Mouse (Mus musculus) liver, embryonic 13.5 days (tissue): ENCODE data around the gene Bco2. TPM values are rescaled to one million over a fixed set of nuclear protein-coding genes. Genes with fewer than 3 reads are reported as not detected.

Experiments used
- ATAC-seq: fragments of 200-750 bp; cut with Nextera tagmentation; 2 replicates; pipeline ENCODE4 v1.8.0; 2017; ENCODE audit warnings: low read depth, mild to moderate bottlenecking, moderate number of reproducible peaks, moderate library complexity
- DNase-seq: peaks from one replicate; pipeline ENCODE4 v3.0.0; 2022
- H3K27ac ChIP-seq: fragments of 300-500 bp; sonication (generic); 2 replicates; pipeline ENCODE4 v1.5.1; 2015; ENCODE audit warnings: moderate library complexity, mild to moderate bottlenecking, inconsistent platforms
- H3K27me3 ChIP-seq: fragments of 300-500 bp; sonication (generic); 2 replicates; pipeline ENCODE4 v1.6.1; 2015; ENCODE audit warnings: mild to moderate bottlenecking, inconsistent platforms
- H3K36me3 ChIP-seq: fragments of 300-500 bp; sonication (generic); 2 replicates; pipeline ENCODE4 v1.6.1; 2015; ENCODE audit warnings: mild to moderate bottlenecking, inconsistent platforms
- H3K4me1 ChIP-seq: fragments of 300-500 bp; sonication (generic); replicated peaks from 2 replicates; pipeline ENCODE4 v1.6.1; 2015; ENCODE audit warnings: inconsistent platforms
- H3K4me2 ChIP-seq: fragments of 300-500 bp; sonication (generic); 2 replicates; pipeline ENCODE4 v1.6.1; 2015; ENCODE audit warnings: inconsistent platforms, mild to moderate bottlenecking, moderate library complexity
- H3K4me3 ChIP-seq: fragments of 300-500 bp; sonication (generic); replicated peaks from 2 replicates; pipeline ENCODE4 v1.5.1; 2015; ENCODE audit warnings: mild to moderate bottlenecking, inconsistent platforms
- H3K9ac ChIP-seq: fragments of 300-500 bp; sonication (generic); 2 replicates; pipeline ENCODE4 v1.6.1; 2015; ENCODE audit warnings: mild to moderate bottlenecking, inconsistent platforms
- H3K9me3 ChIP-seq: fragments of 300-500 bp; sonication (generic); replicated peaks from 2 replicates; pipeline ENCODE4 v1.6.1; 2016; ENCODE audit warnings: inconsistent platforms
- whole genome bisulfite sequencing: fragments of 180-500 bp; shearing (Covaris S2); methylation state at CpG from one replicate; pipeline ENCODE4 v1.1.7; 2015; ENCODE audit not compliant: insufficient replicate concordance; 5-methylcytosine and 5-hydroxymethylcytosine counted together
- polyA plus RNA-seq: library from polyadenylated mRNA; unstranded; fragments of >200 nt; fragmentation: Nextera tagmentation; extraction: Ambion mirVana; gene quantifications from 2 replicates; pipeline ENCODE4 v1.2.1, GENCODE M21; 2015

Bco2 gene
- polyA plus RNA-seq, 1 experiment from 2014 or later, result 0.24 TPM

DNA sequence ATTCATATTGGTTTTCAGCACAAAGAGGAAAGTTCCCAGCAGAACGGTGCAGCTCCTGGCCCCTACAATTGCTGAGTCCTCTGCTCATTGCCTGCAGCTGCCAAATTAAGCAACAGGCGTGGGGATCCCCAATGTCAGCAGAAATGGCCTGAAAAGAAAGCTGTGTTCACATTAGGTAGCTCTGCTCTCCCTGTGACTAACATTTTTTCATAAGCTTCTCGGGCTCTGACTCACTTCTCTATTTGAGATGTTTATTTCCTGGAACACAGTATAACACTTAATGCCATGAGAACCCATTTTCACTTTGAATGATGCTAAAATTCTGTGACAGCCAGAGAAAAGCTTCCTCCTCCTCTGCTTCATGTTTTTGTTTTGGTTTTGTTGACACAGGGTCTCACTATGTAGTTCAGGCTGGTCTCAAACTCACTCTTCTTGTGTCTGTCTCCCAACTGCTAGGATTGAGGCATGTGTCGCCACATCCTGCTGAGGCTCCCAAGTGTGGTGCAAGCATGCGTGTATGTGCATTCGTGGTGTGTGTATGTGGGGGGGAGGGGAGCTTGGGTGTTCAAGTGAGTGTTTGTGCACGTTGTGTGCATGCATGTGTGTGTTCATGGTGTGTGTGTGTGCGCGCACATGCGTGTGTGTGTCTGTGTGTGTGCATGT is 36.0 kb upstream of the Bco2 start:
- DNase-seq (no peak), ATAC-seq (no peak)
- H3K36me3 ChIP-seq, result peaks cover 14% of the 10 kb centered on the region
- no peaks in the 10 kb centered on the region for H3K27me3 ChIP-seq
- H3K4me3 ChIP-seq, result no peak overlapping the region
- H3K9me3 ChIP-seq, result no peaks in the 10 kb centered on the region
- H3K9ac ChIP-seq, result no peak overlapping the region
- peaks cover 15% of the 10 kb centered on the region; the same call in 1 of the 2 replicates for H3K4me1 ChIP-seq
- H3K4me2 ChIP-seq, result no peak overlapping the region
- H3K27ac ChIP-seq, result no peak overlapping the region
- 56% methylated on average over 10 of the region's 10 CpGs for WGBS

DNA sequence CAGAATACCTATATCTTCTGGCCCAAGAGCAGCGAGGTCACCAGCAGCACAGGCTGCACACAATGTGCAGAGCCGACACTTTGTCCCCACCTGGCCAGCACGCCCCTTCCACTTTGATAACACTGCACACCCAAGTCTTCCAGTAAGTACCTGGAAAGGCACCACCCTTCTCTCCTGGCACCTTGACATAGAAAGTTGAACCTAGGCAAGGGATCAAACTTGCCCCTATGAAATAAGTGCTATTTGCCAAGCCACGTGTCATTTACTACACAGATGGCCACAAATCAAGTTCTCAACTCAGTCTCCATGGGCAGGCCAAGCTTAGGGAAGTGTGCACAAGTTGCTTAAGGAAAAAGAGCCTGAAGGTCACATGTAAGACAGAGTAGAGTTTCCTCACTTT is 32.0 kb upstream of the Bco2 start:
- no peak overlapping the region for H3K4me3 ChIP-seq
- no peaks in the 10 kb centered on the region for H3K27me3 ChIP-seq
- no peak overlapping the region for H3K27ac ChIP-seq
- H3K4me2 ChIP-seq, result no peak overlapping the region
- WGBS, result 53% methylated on average over 4 of the region's 4 CpGs
- DNase-seq, result no peak
- ATAC-seq, result no peak
- no peaks in the 10 kb centered on the region for H3K36me3 ChIP-seq
- no peaks in the 10 kb centered on the region for H3K9me3 ChIP-seq
- H3K4me1 ChIP-seq, result peaks cover 15% of the 10 kb centered on the region; the same call in 1 of the 2 replicates
- H3K9ac ChIP-seq, result no peak overlapping the region

DNA sequence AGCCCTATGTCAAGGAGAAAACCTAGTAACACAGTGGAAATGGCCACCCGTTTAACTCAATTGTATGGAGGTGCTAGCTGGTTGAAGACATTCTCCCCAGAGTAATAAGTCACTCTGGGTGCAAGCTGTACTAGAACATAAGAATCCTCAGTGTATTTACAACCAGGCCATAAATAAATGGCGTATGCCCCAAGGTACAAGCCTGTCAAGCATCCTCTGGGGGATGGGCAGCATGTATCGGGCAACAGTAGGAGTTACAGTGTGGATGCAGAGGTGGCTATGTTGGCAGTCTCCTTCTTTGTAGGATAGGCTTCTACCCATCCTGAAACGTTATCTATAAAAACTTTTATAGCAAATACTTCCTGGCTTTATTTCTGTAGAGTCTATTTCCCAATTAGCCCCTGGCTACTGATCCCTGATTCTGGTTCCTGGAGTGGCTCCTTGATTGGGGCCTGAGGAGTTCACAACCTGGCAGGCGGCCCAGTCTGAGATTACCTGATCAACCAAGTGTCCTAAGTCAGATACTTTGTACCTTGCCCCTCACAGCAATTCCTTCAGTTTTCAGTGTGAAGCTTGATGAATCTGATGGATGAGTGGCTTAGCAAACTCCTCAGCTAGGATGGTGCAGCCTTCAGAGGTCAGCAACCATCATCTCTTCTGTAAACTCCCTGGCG is 30.3 kb upstream of the Bco2 start:
- H3K27ac ChIP-seq, result no peak overlapping the region
- no peaks in the 10 kb centered on the region for H3K36me3 ChIP-seq
- 57% methylated on average over 6 of the region's 6 CpGs for WGBS
- no peak overlapping the region for H3K4me3 ChIP-seq
- DNase-seq (no peak), ATAC-seq (no peak)
- no peaks in the 10 kb centered on the region for H3K9me3 ChIP-seq
- no peak overlapping the region for H3K9ac ChIP-seq
- H3K4me1 ChIP-seq, result 0 out of 2 replicates have a peak, but pooled peaks cover 10% of the 10 kb centered on the region
- no peak overlapping the region for H3K4me2 ChIP-seq
- no peaks in the 10 kb centered on the region for H3K27me3 ChIP-seq

GRCm38 (mm10) chr9:50580370-50580769 is 25.4 kb upstream of the Bco2 start:
- H3K27me3 ChIP-seq, result no peaks in the 10 kb centered on the region
- no peaks in the 10 kb centered on the region for H3K9me3 ChIP-seq
- no peak overlapping the region for H3K4me2 ChIP-seq
- no peak for ATAC-seq
- H3K27ac ChIP-seq, result no peak overlapping the region
- H3K4me1 ChIP-seq, result no peaks in the 10 kb centered on the region
- no peak for DNase-seq
- no peaks in the 10 kb centered on the region for H3K36me3 ChIP-seq
- H3K4me3 ChIP-seq, result no peak overlapping the region
- H3K9ac ChIP-seq, result no peak overlapping the region
- 33% methylated on average over 4 of the region's 4 CpGs for WGBS

DNA sequence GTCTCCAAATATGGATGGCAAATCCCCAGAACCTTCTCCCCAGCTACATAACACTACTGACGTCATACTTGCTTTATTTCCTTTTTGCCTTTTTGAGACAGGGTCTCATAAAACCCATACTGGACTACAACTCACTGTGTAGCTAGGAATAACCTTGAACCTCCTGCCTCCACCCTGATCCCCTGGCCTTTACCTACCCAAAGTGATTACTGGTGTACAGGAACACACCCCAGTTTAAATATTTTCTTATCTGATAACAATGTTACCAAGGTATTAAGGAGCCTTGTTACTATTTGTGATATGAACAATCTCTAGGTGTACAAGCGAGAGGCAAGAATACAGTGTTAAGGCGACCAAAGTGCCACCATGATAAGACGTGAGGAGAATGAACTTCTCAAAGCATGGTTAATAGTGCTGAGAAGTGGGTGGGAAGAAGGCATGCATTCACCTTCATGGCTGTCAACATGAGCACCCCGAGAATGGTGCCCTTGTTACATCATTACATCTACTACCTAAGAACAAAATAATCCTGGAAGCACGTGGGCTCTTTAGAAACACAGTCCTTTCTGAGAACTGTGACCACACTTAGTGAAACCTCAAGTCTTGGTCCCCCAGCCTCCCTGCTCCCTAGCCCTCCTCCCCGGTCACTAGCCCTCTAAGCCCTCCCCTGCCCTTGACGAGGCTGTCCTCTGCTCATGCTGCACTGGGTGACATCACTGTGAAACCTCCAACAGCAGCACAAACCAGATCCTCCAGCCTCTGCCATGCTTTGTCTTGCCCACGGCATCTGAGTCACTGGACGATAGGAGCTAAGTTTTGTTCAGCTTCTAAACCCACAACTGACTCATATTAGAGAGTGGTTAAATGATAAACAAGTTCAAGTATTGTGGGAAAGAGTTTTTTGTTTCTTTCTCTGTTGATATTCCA is 14.9 kb upstream of the Bco2 start:
- no peaks in the 10 kb centered on the region for H3K27me3 ChIP-seq
- WGBS, result 56% methylated on average over 10 of the region's 10 CpGs
- ATAC-seq, result no peak

DNA sequence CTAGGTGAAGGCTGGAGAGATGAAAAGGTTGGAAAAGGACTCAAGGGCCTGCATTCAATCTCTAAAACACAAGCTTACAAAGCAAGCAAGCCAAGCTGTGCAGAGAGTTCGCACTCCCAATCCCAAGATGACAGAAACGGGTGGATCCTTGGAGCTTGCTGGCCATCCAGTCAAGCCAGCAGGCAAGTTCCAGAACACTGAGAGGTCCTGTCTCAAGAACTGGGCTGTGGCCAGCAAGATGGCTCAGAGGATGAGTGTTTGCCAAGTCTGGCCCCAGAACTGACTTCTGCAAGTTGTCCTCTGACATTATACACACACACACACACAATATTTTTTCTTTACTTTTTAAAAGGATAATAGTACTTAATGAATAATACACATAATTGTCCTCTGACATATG is 12.9 kb upstream of the Bco2 start:
- Histone ChIP-seq H3K27me3 (no peaks in the 10 kb centered on the region), H3K9ac (no peak overlapping the region), H3K27ac (no peak overlapping the region), H3K9me3 (no peaks in the 10 kb centered on the region), H3K4me1 (no peaks in the 10 kb centered on the region), H3K36me3 (no peaks in the 10 kb centered on the region), H3K4me2 (no peak overlapping the region), H3K4me3 (no peak overlapping the region)
- 67% methylated on average over 2 of the region's 2 CpGs for WGBS
- DNase-seq, result no peak
- no peak for ATAC-seq

More for the DNA sequence above, 14.9 kb upstream of the Bco2 start:
- H3K4me2 ChIP-seq, result no peak overlapping the region
- no peaks in the 10 kb centered on the region for H3K4me1 ChIP-seq
- H3K4me3 ChIP-seq, result no peak overlapping the region
- H3K27ac ChIP-seq, result no peak overlapping the region
- no peaks in the 10 kb centered on the region for H3K36me3 ChIP-seq
- no peak for DNase-seq
- no peak overlapping the region for H3K9ac ChIP-seq
- no peaks in the 10 kb centered on the region for H3K9me3 ChIP-seq

GRCm38 (mm10) chr9:50567372-50567771 is 12.4 kb upstream of the Bco2 start:
- DNase-seq (no peak), ATAC-seq (no peak)
- no peaks in the 10 kb centered on the region for H3K4me1 ChIP-seq
- no peak overlapping the region for H3K4me3 ChIP-seq
- no peak overlapping the region for H3K27ac ChIP-seq
- no peak overlapping the region for H3K4me2 ChIP-seq
- WGBS, result 52% methylated on average over 4 of the region's 4 CpGs
- no peaks in the 10 kb centered on the region for H3K27me3 ChIP-seq
- H3K9me3 ChIP-seq, result no peaks in the 10 kb centered on the region
- H3K9ac ChIP-seq, result no peak overlapping the region
- no peaks in the 10 kb centered on the region for H3K36me3 ChIP-seq

- H3K4me2 ChIP-seq, result no peak overlapping the region
- no peak overlapping the region for H3K9ac ChIP-seq
- no peak overlapping the region for H3K27ac ChIP-seq
- H3K4me1 ChIP-seq, result no peaks in the 10 kb centered on the region
- no peak overlapping the region for H3K4me3 ChIP-seq
- ATAC-seq (no peak), DNase-seq (no peak)
- no peaks in the 10 kb centered on the region for H3K9me3 ChIP-seq
- no peaks in the 10 kb centered on the region for H3K27me3 ChIP-seq
- H3K36me3 ChIP-seq, result no peaks in the 10 kb centered on the region
- 32% methylated on average over 4 of the region's 4 CpGs for WGBS
Measured at GRCm38 (mm10) chr9:50565940-50566339, 11.0 kb upstream of the Bco2 start.

- Histone ChIP-seq H3K4me3 (no peak overlapping the region), H3K9ac (no peak overlapping the region), H3K9me3 (no peaks in the 10 kb centered on the region), H3K27me3 (no peaks in the 10 kb centered on the region), H3K36me3 (no peaks in the 10 kb centered on the region), H3K27ac (no peak overlapping the region), H3K4me1 (no peaks in the 10 kb centered on the region), H3K4me2 (no peak overlapping the region)
- WGBS, result 62% methylated on average over 7 of the region's 7 CpGs
- ATAC-seq (no peak), DNase-seq (no peak)
Measured at GRCm38 (mm10) chr9:50565173-50565572, 10.2 kb upstream of the Bco2 start.

DNA sequence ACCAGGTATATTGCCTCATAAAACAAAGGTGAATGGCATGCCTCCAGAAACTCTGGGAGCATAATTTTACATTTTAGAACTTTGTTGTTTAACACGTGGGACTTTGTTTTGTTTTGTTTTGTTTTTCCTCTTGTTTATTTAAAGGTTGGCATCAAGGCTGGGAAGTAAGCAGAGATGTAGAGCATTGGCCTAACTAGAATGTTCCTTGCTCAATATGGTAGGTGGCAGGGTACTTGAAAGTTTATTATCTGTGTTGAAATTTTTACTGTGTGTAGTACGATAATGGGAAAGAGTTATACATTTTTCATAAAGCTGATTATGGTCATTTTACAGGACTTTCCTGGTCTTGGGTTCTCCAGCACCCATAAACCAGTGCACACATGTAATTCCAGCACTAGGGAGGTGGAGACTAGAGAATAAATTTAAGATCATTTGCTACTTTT is 7.0 kb upstream of the Bco2 start:
- Histone ChIP-seq H3K27ac (no peak overlapping the region), H3K4me3 (no peak overlapping the region), H3K4me2 (no peak overlapping the region), H3K4me1 (no peaks in the 10 kb centered on the region), H3K9me3 (no peaks in the 10 kb centered on the region), H3K27me3 (no peaks in the 10 kb centered on the region), H3K9ac (no peak overlapping the region), H3K36me3 (no peaks in the 10 kb centered on the region)
- DNase-seq, result no peak
- ATAC-seq, result no peak
- WGBS, result 65% methylated on average over 2 of the region's 2 CpGs

DNA sequence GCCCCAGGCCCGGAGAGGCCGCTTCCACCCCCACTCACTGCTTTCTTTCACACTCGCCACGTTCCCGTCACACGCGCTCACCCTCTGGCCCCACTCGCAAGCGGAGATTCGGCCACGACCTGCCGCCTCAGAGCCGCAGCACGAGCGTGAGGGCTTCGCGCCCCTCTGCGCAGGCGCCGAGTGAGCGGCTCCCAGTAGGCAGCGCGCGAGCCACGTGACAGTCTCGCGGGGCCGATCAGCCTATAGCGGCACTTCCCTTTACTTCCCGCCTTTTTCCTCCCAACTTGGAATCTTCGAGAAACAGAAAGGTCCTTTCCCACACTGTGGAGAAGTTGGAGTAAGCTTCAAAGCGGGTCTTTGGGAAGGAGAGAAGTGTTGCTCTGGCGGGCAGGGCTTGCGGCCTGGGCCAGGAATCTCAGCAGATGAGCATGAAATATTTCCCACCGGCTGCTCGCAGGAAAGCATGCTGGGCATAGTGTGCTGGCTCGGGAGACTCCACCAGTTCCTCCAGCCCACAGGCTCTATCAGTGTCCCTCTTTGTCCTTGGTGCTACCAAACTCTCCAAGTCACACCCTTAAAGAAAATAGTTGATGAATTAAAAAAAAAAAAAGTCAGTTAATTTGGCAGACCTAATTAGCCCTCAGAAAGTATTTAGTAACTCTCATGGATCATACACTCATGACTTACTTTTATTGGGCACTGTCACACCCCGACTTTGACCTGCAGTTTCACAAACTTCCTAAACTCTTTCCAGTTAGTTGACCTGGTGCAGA is 6.3 kb upstream of the Bco2 start, which contains the start of gene Tex12:
Tex12 (minus strand) TSS at position 181 of the 773 bp plus-strand sequence.
- H3K9me3 ChIP-seq, result no peaks in the 10 kb centered on the region
- ATAC-seq, result no peak

More for the DNA sequence above, 6.3 kb upstream of the Bco2 start, which contains the start of gene Tex12:
- WGBS, result 82% methylated on average over 38 of the region's 38 CpGs
- Histone ChIP-seq H3K4me3 (no peak within 1 kb of the TSS), H3K4me2 (no peak within 1 kb of the TSS), H3K36me3 (no peaks in the 10 kb centered on the region), H3K9ac (no peak within 1 kb of the TSS), H3K27ac (no peak within 1 kb of the TSS), H3K4me1 (no peaks in the 10 kb centered on the region), H3K27me3 (no peaks in the 10 kb centered on the region)
- DNase-seq, result no peak
